Mouse (Mus musculus): ENCODE measurements around the gene Cap2.
A peak's percentile ranks its signal among the peaks of the same experiment; 100 is the strongest.

Gene Cap2

GRCm38 (mm10) chr13:46501800-46502389, at the start of gene Cap2:
Cap2 (plus strand) TSS chr13:46501848.
- ATAC-seq (ENCODE audit: insufficient number of reproducible peaks, low FRiP score, low TSS enrichment) = peak; percentile 93

- no peak for ATAC-seq (ENCODE audit: insufficient number of reproducible peaks, low FRiP score, low TSS enrichment)
These were observed 42.1 kb upstream of the Cap2 start for GRCm38 (mm10) chr13:46459546-46459945.

GRCm38 (mm10) chr13:46462280-46462679, 39.4 kb upstream of the Cap2 start:
- no peak for ATAC-seq (ENCODE audit: insufficient number of reproducible peaks, low FRiP score, low TSS enrichment)

GRCm38 (mm10) chr13:46463764-46464163, 37.9 kb upstream of the Cap2 start:
- ATAC-seq (ENCODE audit: insufficient number of reproducible peaks, low FRiP score, low TSS enrichment) = no peak

- ATAC-seq (ENCODE audit: insufficient number of reproducible peaks, low FRiP score, low TSS enrichment) = no peak
These were observed 33.4 kb upstream of the Cap2 start for GRCm38 (mm10) chr13:46468251-46468650.

GRCm38 (mm10) chr13:46469536-46469935, 32.1 kb upstream of the Cap2 start:
- no peak for ATAC-seq (ENCODE audit: insufficient number of reproducible peaks, low FRiP score, low TSS enrichment)

GRCm38 (mm10) chr13:46481271-46481670, 20.4 kb upstream of the Cap2 start:
- ATAC-seq (ENCODE audit: insufficient number of reproducible peaks, low FRiP score, low TSS enrichment) = no peak

- ATAC-seq (ENCODE audit: insufficient number of reproducible peaks, low FRiP score, low TSS enrichment) = no peak
These were observed 16.0 kb upstream of the Cap2 start for GRCm38 (mm10) chr13:46485605-46486004.

- ATAC-seq (ENCODE audit: insufficient number of reproducible peaks, low FRiP score, low TSS enrichment) = no peak
These were observed 13.5 kb upstream of the Cap2 start for GRCm38 (mm10) chr13:46488166-46488565.

- ATAC-seq (ENCODE audit: insufficient number of reproducible peaks, low FRiP score, low TSS enrichment) = no peak
These were observed 11.0 kb upstream of the Cap2 start for GRCm38 (mm10) chr13:46490644-46491043.

GRCm38 (mm10) chr13:46502390-46502891, 793 bp downstream of the Cap2 start:
- peak; percentile 28; the same call in 1 of the 2 replicates for ATAC-seq (ENCODE audit: insufficient number of reproducible peaks, low FRiP score, low TSS enrichment)

GRCm38 (mm10) chr13:46507944-46508343, 6.3 kb downstream of the Cap2 start:
- ATAC-seq (ENCODE audit: insufficient number of reproducible peaks, low FRiP score, low TSS enrichment) = no peak

GRCm38 (mm10) chr13:46508823-46509222, 7.2 kb downstream of the Cap2 start:
- no peak for ATAC-seq (ENCODE audit: insufficient number of reproducible peaks, low FRiP score, low TSS enrichment)

- ATAC-seq (ENCODE audit: insufficient number of reproducible peaks, low FRiP score, low TSS enrichment) = no peak
These were observed 8.8 kb downstream of the Cap2 start for GRCm38 (mm10) chr13:46510460-46510859.

- ATAC-seq (ENCODE audit: insufficient number of reproducible peaks, low FRiP score, low TSS enrichment) = no peak
These were observed 12.8 kb downstream of the Cap2 start for GRCm38 (mm10) chr13:46514484-46514883.

GRCm38 (mm10) chr13:46515120-46515523, 13.5 kb downstream of the Cap2 start:
- ATAC-seq (ENCODE audit: insufficient number of reproducible peaks, low FRiP score, low TSS enrichment) = no peak

GRCm38 (mm10) chr13:46515524-46515923, 13.9 kb downstream of the Cap2 start:
- ATAC-seq (ENCODE audit: insufficient number of reproducible peaks, low FRiP score, low TSS enrichment) = no peak

- ATAC-seq (ENCODE audit: insufficient number of reproducible peaks, low FRiP score, low TSS enrichment) = no peak
These were observed 14.5 kb downstream of the Cap2 start for GRCm38 (mm10) chr13:46516183-46516582.

- ATAC-seq (ENCODE audit: insufficient number of reproducible peaks, low FRiP score, low TSS enrichment) = peak; percentile 68; the same call in 1 of the 2 replicates
These were observed 15.6 kb downstream of the Cap2 start for GRCm38 (mm10) chr13:46517211-46517685.

GRCm38 (mm10) chr13:46521482-46521881, 19.8 kb downstream of the Cap2 start:
- ATAC-seq (ENCODE audit: insufficient number of reproducible peaks, low FRiP score, low TSS enrichment) = no peak

GRCm38 (mm10) chr13:46522798-46523197, 21.1 kb downstream of the Cap2 start:
- ATAC-seq (ENCODE audit: insufficient number of reproducible peaks, low FRiP score, low TSS enrichment) = no peak

GRCm38 (mm10) chr13:46523235-46523634, 21.6 kb downstream of the Cap2 start:
- ATAC-seq (ENCODE audit: insufficient number of reproducible peaks, low FRiP score, low TSS enrichment) = no peak

All from cerebellum, adult (tissue).